Mouse (Mus musculus): Measurements from ENCODE around the gene Fmr1nb. TPM values are rescaled to one million over a fixed set of nuclear protein-coding genes. Genes with fewer than 3 reads are reported as not detected.
"Not testable (repeated sequence)": the region's sequence is repeated elsewhere in the genome, so short reads cannot be mapped to it uniquely, and the experiment has no call there.

The Fmr1nb gene
- total RNA-seq (2021) = not detected
- long read RNA-seq, experiment 1 = 0 reads
- long read RNA-seq, experiment 2 = 0 reads

DNA sequence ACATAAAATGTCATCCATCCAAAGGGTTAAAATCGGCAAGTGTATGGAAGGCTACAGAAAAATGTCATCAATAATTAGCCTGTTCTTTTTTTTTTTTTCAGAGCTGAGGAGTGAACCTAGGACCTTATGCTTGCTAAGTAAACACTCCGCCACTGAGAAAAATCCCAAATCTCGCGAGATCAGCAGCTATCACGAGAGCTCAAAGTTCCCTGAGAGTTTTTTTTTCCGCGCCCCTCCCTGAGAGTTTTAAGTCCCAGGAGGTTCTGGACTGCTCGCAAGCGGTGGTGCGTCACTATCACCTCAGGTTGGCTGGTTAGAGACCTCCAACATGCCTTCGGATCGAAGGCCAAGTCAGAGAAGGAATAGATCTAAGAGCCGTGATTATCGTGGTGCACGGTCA, at the start of gene Fmr1nb:
Fmr1nb (plus strand) TSS at position 234 of the 400 bp plus-strand sequence.
- no peak within 1 kb of the TSS for H3K4me3 ChIP-seq
- DNase-seq (ENCODE audit: low spot score in 2 of 2) = no peak
- H3K27ac ChIP-seq = no peak within 1 kb of the TSS
- no peak for TF ChIP-seq CTCF (conservative IDR thresholded peaks at IDR 0.05)

GRCm38 (mm10) chrX:68736902-68737301, 24.7 kb upstream of the Fmr1nb start:
- TF ChIP-seq CTCF (conservative IDR thresholded peaks at IDR 0.05) = no peak
- no peak for DNase-seq (ENCODE audit: low spot score in 2 of 2)
- H3K27ac ChIP-seq = no peak overlapping the region
- no peak overlapping the region for H3K4me3 ChIP-seq

GRCm38 (mm10) chrX:68740088-68740487, 21.6 kb upstream of the Fmr1nb start:
- H3K27ac ChIP-seq = no peak overlapping the region
- DNase-seq (ENCODE audit: low spot score in 2 of 2) = no peak
- H3K4me3 ChIP-seq = no peak overlapping the region
- no peak for TF ChIP-seq CTCF (conservative IDR thresholded peaks at IDR 0.05)

GRCm38 (mm10) chrX:68820449-68820848, 58.8 kb downstream of the Fmr1nb start:
- DNase-seq (ENCODE audit: low spot score in 2 of 2); H3K4me3 ChIP-seq; H3K27ac ChIP-seq: not testable (repeated sequence)

GRCm38 (mm10) chrX:68821059-68821458, 59.4 kb downstream of the Fmr1nb start, which contains the start of gene Gm14698:
TSS of gene Gm14698 (plus strand) at chrX:68821093.
- H3K27ac ChIP-seq; DNase-seq (ENCODE audit: low spot score in 2 of 2): not testable (repeated sequence)
- peak within 1 kb of the TSS; percentile 46 for H3K4me3 ChIP-seq

GRCm38 (mm10) chrX:68839548-68840444, 78.2 kb downstream of the Fmr1nb start:
- DNase-seq (ENCODE audit: low spot score in 2 of 2) = peak; percentile 0 to 11
- no peak overlapping the region for H3K27ac ChIP-seq
- peak; percentile 80 for TF ChIP-seq CTCF (conservative IDR thresholded peaks at IDR 0.05)

More at GRCm38 (mm10) chrX:68839548-68840444, 78.2 kb downstream of the Fmr1nb start:
- H3K4me3 ChIP-seq = no peak overlapping the region

Other genes starting within 250 kb of the Fmr1nb start
- 10 to 100 TPM; 60.2 to 61.7 TPM for gene Fmr1, start 83.3 kb upstream of the Fmr1nb start, total RNA-seq (2021)
- 1 to 10 TPM; 1.0 to 1.2 TPM for gene Gm14698, start 59.3 kb downstream of the Fmr1nb start, total RNA-seq (2021)
- not detected for gene Gm6812, start 131.2 kb downstream of the Fmr1nb start, total RNA-seq (2021)